Mouse (Mus musculus): ENCODE results near the gene Gm21973. TPM values are rescaled to one million over a fixed set of nuclear protein-coding genes. Genes with fewer than 3 reads are reported as not detected.

Gene Gm21973
- polyA plus RNA-seq, 1 experiment from 2014 or later: not detected

DNA sequence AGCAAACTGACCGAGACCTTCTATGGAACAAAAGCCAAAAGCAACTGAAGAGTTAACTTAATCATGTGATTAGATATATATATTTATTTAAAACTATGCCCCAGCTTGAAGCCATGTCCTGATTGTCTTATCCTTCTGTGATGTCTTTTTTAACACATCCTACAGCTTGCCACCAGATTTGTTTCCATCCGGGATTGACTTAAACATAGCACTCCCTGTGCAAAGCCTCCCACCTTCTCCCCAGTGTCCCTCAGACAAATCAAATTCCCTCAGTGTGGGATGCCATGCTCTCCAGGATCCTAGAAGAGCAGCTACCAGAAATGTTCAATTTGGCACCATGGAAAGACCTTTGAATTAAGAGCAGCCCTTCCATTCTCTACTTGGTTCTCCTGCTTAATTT is 85.7 kb downstream of the Gm21973 start:
- no peak for ATAC-seq (replicated peaks)

DNA sequence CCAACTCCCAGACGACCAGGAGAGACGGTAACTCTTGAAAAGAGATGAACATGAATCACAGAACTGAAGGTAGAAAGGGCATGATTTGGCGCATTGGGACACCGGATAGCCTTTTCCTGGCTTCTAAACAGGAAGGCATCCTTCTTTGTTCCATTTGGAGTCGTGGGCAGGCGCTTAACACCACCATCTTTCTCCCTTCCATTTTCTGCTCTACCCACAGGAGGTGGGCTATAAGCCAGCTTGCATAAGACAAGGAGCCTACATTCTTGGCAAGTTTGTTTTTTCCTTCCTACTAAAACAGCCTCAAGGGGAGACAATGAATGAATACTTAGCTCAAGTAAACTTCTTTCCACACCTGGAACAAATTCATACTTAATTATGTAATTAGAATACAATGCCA is 88.5 kb downstream of the Gm21973 start:
- Histone ChIP-seq H3K9ac (replicated peaks) (no peak overlapping the region), H3K4me3 (no peak overlapping the region), H3K36me3 (no peaks in the 10 kb centered on the region), H3K27ac (replicated peaks) (no peak overlapping the region), H3K27me3 (no peaks in the 10 kb centered on the region), H3K9me3 (no peaks in the 10 kb centered on the region), H3K4me2 (replicated peaks) (no peak overlapping the region), H3K4me1 (no peaks in the 10 kb centered on the region)
- no peak for ATAC-seq (replicated peaks)
- WGBS: 89% methylated on average over 6 of the region's 6 CpGs

More for the DNA sequence above, 85.7 kb downstream of the Gm21973 start:
- H3K36me3 ChIP-seq: no peaks in the 10 kb centered on the region
- H3K4me2 ChIP-seq (replicated peaks): no peak overlapping the region
- no peak overlapping the region for H3K4me3 ChIP-seq
- H3K27ac ChIP-seq (replicated peaks): no peak overlapping the region
- 88% methylated on average over 2 of the region's 2 CpGs for WGBS
- no peak overlapping the region for H3K9ac ChIP-seq (replicated peaks)
- no peaks in the 10 kb centered on the region for H3K9me3 ChIP-seq
- no peaks in the 10 kb centered on the region for H3K27me3 ChIP-seq
- no peaks in the 10 kb centered on the region for H3K4me1 ChIP-seq

DNA sequence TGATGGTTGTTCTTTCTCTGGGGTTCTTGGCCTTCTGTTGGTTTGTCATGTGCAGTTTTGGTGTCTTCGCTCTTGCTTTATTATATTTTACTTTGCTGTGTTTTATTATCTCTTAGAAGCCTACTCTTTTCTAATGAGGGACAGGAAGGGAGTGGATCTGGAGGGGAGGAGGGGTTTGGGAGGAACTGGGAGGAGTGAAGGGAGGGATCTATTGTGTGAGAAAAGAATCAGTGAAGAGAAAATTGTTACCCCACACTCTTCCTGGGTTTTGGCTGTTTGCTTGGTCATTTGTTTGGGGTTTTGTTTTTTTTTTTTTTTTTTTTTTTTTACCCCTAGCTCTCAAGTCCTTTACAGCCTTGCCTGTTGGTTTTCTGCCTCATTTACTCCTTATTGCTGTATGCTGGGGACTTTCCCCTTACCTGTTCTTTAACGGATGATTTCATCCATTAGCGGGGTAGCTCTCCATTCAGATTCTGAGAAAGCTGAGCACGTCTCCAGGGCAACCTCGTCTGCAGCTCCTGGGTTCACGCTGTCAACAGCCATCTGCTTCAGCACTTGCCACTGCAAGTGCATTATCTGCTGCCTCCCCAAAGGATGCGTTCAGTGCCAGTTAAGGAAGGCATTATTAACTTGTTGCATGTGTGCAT is 96.1 kb downstream of the Gm21973 start:
- WGBS: 11% methylated on average over 7 of the region's 7 CpGs
- H3K27ac ChIP-seq (replicated peaks): peak overlapping the region; percentile 34; the same call in 1 of the 2 replicates
- peaks cover 15% of the 10 kb centered on the region for H3K4me1 ChIP-seq
- peak; percentile 91 for ATAC-seq (replicated peaks)
- no peaks in the 10 kb centered on the region for H3K9me3 ChIP-seq
- no peak overlapping the region for H3K4me3 ChIP-seq
- no peaks in the 10 kb centered on the region for H3K36me3 ChIP-seq
- no peak overlapping the region for H3K9ac ChIP-seq (replicated peaks)
- H3K4me2 ChIP-seq (replicated peaks): no peak overlapping the region
- no peaks in the 10 kb centered on the region for H3K27me3 ChIP-seq

DNA sequence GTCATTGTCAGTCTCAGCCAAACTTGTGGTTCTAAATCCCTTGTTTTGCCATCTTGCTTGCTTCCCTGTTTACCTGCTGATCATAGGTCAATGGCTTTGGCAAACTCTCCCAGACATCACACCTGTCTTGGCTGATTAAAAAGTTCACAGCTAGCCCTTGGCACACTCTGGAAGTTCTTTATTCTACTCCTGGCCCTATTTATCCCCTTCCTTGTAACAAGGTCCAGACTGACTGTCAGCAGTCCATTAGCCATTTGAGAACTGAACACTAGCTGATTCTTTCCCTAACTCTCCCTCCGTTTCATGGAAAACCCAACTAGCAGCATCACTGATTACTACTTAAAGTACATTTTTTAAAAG is 96.6 kb downstream of the Gm21973 start:
- H3K27me3 ChIP-seq: no peaks in the 10 kb centered on the region
- ATAC-seq (replicated peaks): peak; percentile 67
- no peaks in the 10 kb centered on the region for H3K9me3 ChIP-seq
- H3K9ac ChIP-seq (replicated peaks): no peak overlapping the region
- peak overlapping the region; percentile 34; the same call in 1 of the 2 replicates for H3K27ac ChIP-seq (replicated peaks)
- peaks cover 15% of the 10 kb centered on the region for H3K4me1 ChIP-seq
- no peak overlapping the region for H3K4me2 ChIP-seq (replicated peaks)
- H3K4me3 ChIP-seq: no peak overlapping the region
- 5% methylated on average over 1 of the region's 1 CpGs for WGBS
- H3K36me3 ChIP-seq: no peaks in the 10 kb centered on the region

Other genes with a start within 250 kb of the Gm21973 start
- gene Prlr, start 148.1 kb upstream of the Gm21973 start, polyA plus RNA-seq (2015; fragmentation: Nextera tagmentation; extraction: Ambion mirVana): 0.57 and 0.72 TPM in 2 replicates
- gene Agxt2, start 33.2 kb downstream of the Gm21973 start, polyA plus RNA-seq (2015; fragmentation: Nextera tagmentation; extraction: Ambion mirVana): not detected in 2 replicates
- 9.7 and 9.9 TPM in 2 replicates for gene Dnajc21, start 145.1 kb downstream of the Gm21973 start, polyA plus RNA-seq (2015; fragmentation: Nextera tagmentation; extraction: Ambion mirVana)
- 78.5 and 79.3 TPM in 2 replicates for gene Brix1, start 160.6 kb downstream of the Gm21973 start, polyA plus RNA-seq (2015; fragmentation: Nextera tagmentation; extraction: Ambion mirVana)
- gene Rad1, start 160.6 kb downstream of the Gm21973 start, polyA plus RNA-seq (2015; fragmentation: Nextera tagmentation; extraction: Ambion mirVana): 30.0 and 35.5 TPM in 2 replicates
- gene Ttc23l, start 233.3 kb downstream of the Gm21973 start, polyA plus RNA-seq (2015; fragmentation: Nextera tagmentation; extraction: Ambion mirVana): not detected in 2 replicates

Measured in forebrain, embryonic 15.5 days (tissue).